Mouse (Mus musculus): ENCODE data around the gene Gm43738.

The Gm43738 gene

DNA sequence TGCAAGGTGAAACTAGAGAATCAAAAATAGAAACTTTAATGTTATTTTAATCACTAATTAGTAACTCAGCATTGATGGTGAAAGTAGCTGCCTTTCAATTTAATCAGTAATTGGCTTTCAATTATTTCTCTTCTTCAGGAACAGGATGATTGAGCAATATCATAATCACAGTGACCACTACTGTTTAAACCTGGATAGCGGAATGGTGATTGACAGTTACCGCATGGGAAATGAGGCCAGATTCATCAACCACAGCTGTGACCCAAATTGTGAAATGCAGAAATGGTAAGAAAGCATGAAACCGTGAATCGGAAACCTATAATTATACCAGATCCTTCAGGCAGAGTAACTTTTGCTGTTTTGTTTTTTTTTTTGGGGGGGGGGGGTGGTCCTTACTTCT is 57.5 kb downstream of the Gm43738 start:
- no peak for DNase-seq (ENCODE audit: low spot score in 2 of 2)

Measured in frontal cortex, postnatal 36 days (tissue).